In genomic region chr11:46389336-46390117, GRCm38 (mm10) we compare ENCODE assay signal across 15 mouse cellular contexts. TPM values are rescaled to one million over a fixed set of nuclear protein-coding genes. Genes with fewer than 3 reads are reported as not detected.
DNase-seq lines count a peak whose midpoint lies in the region; TF ChIP-seq lines count a peak whose summit lies in the region.
"Had no signal": no experiment of that assay in that cellular context is flagged by ENCODE, and none has a peak within 500 bp of the region (broad histone marks: within the 10 kb centered on the region; RNA-seq: fewer than 3 reads in every experiment).

Gene Itk (minus strand): TSS chr11:46389515.

- no peaks in the 10 kb centered on the region for H3K4me1 ChIP-seq in small intestine, adult 2 months (ENCODE audit: control insufficient read depth, insufficient read depth, insufficient read length, low read length)
- H3K4me1 ChIP-seq: forebrain, embryonic 15.5 days had no signal

- H3K27me3 ChIP-seq in small intestine, adult 2 months (ENCODE audit: control insufficient read depth, insufficient read depth, low read length) = no peaks in the 10 kb centered on the region
- H3K27me3 ChIP-seq: forebrain, embryonic 15.5 days had no signal

- no peak for TF ChIP-seq CTCF in small intestine, adult 2 months (IDR thresholded peaks at IDR 0.05; ENCODE audit: extremely low read depth, insufficient read length, insufficient replicate concordance, low read depth, low read length)

- peak; percentile 56 to 58 for DNase-seq in spleen, postnatal 36 days (ENCODE audit: low spot score in 2 of 2)
- no peak for DNase-seq in spleen, adult 18-20 months
- DNase-seq in induced T-regulatory cell, adult 2 months (ENCODE audit: low read depth) = peak; percentile 95
- no peak for DNase-seq in ovary, postnatal 36 days (ENCODE audit: low spot score)
- no peak for DNase-seq in yolk sac, embryonic 10.5 days (ENCODE audit: low spot score)
- DNase-seq in adrenal gland, adult 2 months = no peak
- DNase-seq: gastrocnemius, postnatal 14 days; heart, postnatal 14 days; kidney, adult 11 months; liver; right cerebral cortex, postnatal 25 days had no signal

- H3K36me3 ChIP-seq in small intestine, adult 2 months (ENCODE audit: control insufficient read depth, insufficient read depth, low read length) = no peaks in the 10 kb centered on the region
- H3K36me3 ChIP-seq: forebrain, embryonic 15.5 days had no signal

- H3K4me3 ChIP-seq in small intestine, adult 2 months (ENCODE audit: low read depth, low read length) = peak within 1 kb of the TSS; percentile 49
- H3K4me3 ChIP-seq: forebrain, embryonic 15.5 days had no signal

- H3K27ac ChIP-seq in small intestine, adult 2 months (ENCODE audit: insufficient read depth, low read depth, low read length) = 0 out of 2 replicates have a peak within 1 kb of the TSS, but pooled peaks have one; percentile 21
- H3K27ac ChIP-seq: forebrain, embryonic 15.5 days had no signal

- WGBS in small intestine, adult 2 months = 73% methylated on average over 13 of the region's 13 CpGs

- peak; percentile 45; the same call in 1 of the 2 replicates for TF ChIP-seq POLR2A in small intestine, adult 2 months (IDR thresholded peaks at IDR 0.05; ENCODE audit: low read depth, low read length)

RNA-seq across cellular contexts. Expression of gene Itk, which starts in this region (rescaled TPM):
- 0.52 and 1.1 TPM in 2 replicates for polyA plus RNA-seq in small intestine, adult 2 months (2012; rRNA removed)
- under 1 TPM; 0.17 to 0.28 TPM for total RNA-seq in adrenal gland, adult 2 months (2021)
- 0.03 and 0.11 TPM in 2 replicates for polyA plus RNA-seq in adrenal gland, adult 2 months (2012; rRNA removed)
- total RNA-seq: ES-E14 had no signal
- polyA plus RNA-seq: forebrain, embryonic 15.5 days; midbrain, embryonic 16.5 days had no signal

Comparison
In these comparisons a context has a peak if more than half of its experiments do, and no peak if none do; other contexts are left out.
1. DNase-seq: peak in spleen, postnatal 36 days (2 of 2) and induced T-regulatory cell, adult 2 months (single experiment); none in spleen, adult 18-20 months (0 of 2), ovary, postnatal 36 days (single experiment), yolk sac, embryonic 10.5 days (single experiment) and adrenal gland, adult 2 months (single experiment).